Mouse (Mus musculus) CD4-positive helper T cell, adult 2 months (primary cell): Measurements from ENCODE around the gene Atf6b.
A peak's percentile ranks its signal among the peaks of the same experiment; 100 is the strongest.

Source experiments
- DNase-seq: peaks from one replicate; pipeline ENCODE4 v3.0.0-alpha.2; 2012; ENCODE audit warnings: low read depth, missing footprints, low spot score

The Atf6b gene

DNA sequence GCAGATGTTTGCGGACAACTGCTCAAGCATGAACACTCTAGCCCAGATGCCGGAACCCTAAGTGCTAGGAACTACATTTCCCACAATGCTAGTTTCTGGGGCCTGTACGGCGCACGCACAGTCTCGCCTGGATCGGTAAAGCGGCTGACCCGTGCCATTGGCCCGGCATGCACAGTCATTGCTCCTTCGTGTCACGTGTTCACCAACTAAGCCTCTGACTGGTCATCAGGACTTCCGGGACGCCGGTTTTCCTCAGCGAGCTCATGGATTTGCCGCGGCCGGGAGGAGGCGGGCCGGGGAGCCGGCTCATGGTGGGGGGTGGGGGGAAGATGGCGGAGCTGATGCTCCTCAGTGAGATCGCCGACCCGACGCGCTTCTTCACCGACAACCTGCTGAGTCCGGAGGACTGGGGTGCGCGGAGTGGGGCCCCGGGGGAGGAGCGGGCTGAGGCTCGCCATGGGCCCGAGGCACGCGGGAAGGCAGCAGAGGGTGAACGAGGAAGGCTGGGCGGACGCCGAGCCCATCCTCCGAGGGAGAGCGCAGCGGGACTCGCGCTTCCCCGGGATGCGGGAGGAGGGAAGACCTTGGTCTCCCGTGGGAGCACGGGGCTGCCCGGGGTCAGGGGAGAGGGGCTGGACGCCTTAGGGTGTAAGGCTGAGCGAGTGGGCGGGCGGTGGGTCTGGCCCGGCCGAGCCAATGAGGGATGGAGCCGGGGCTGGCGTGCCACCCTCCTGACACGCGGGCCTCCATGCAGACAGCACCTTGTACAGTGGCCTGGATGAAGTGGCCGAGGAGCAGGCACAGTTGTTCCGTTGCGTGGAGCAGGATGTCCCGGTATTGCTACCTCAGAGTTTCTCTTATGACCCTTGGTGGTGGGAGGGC is at the start of gene Atf6b:
Gene Atf6b, plus strand, starts transcription at position 241 of the 882 bp plus-strand sequence.
- DNase-seq = peak; percentile 98

GRCm38 (mm10) chr17:34597566-34598095 is 49.3 kb upstream of the Atf6b start, which contains the start of gene Ager:
Gene Ager (plus strand): TSS chr17:34597862.
- DNase-seq = no peak

- DNase-seq = no peak
Measured at GRCm38 (mm10) chr17:34599891-34600290, 47.1 kb upstream of the Atf6b start.

DNA sequence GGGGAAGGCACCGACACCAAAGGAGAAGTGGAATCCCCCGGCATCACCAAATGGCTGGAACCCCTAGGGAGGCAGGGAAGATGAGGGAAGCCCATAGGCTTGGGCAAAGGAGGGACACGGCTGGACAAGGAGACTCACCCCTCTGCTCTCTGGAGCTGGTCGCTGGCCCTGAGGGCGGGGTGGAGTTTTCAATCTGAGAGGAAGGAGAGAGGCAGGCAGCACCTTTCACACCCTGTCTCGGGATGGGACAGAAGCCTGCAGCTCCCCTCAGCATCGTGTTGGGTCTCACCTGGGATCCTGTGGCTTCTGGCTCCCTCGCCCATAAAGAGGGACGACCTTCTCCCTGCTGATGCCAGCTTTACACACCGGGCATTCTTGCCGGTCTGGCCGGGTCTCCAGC is 45.1 kb upstream of the Atf6b start:
- no peak for DNase-seq

DNA sequence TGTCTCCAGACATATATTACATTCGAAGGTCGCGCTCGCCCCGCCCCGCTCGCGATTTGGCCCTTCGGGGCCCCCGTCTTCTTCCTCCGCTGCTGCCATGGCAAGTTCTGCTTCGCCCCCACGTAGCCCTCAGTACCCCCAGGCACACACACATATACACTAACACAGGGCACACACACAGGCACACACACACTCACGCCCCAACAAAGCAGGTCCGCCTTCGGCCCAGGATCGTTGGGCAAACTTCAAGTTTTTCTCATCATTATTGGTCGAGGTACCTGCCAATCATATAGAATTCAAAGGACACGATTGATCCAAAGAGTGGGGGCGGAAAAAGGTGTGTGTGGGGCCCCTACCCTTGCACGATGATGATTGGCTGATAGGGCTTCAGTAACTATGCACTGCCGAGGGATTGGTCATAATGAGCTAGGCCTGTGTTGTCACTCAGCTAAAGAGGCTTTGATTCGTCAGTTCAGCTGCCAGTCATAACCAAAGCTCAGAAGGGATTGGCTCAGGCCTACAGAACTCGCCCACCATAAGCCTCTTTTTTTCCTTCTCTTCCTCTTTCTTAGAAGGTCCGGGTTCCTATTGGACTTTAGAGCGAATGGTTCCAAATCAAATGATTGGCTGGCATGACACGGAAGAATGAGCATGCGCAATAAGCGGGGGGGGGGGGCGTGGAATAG is 43.4 kb upstream of the Atf6b start, which contains the start of gene Rnf5:
Gene Rnf5, minus strand, starts transcription at position 316 of the 686 bp plus-strand sequence.
- DNase-seq = peak; percentile 100

- peak; percentile 100 for DNase-seq
Measured at GRCm38 (mm10) chr17:34604061-34604508, 42.9 kb upstream of the Atf6b start, which contains the start of gene Agpat1. Gene Agpat1 (plus strand): TSS chr17:34604262.

GRCm38 (mm10) chr17:34604511-34605237 is 42.3 kb upstream of the Atf6b start:
- DNase-seq = peak; percentile 41

DNA sequence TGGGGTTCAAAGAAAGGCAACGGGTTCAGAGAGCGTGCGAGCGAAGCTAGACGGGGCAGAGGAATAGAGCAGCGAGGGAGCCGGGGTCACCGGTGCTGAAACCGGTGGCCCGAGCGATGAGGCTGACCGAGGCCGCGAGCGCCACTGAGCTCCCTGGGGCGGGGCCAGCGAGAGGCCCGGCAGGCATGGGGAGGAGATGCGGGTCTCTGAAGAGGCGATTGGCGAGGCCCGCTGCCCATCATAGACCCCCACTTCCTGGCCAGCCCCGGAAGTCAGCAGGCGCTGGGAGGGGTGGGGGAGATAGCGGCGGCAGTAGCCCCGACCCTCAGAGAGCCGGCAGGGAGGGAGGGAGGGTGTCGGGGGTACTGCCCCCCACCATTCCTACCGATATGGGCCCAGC is 41.3 kb upstream of the Atf6b start:
- peak; percentile 95 for DNase-seq

GRCm38 (mm10) chr17:34606186-34607039 is 40.5 kb upstream of the Atf6b start:
- peak; percentile 53 for DNase-seq

DNA sequence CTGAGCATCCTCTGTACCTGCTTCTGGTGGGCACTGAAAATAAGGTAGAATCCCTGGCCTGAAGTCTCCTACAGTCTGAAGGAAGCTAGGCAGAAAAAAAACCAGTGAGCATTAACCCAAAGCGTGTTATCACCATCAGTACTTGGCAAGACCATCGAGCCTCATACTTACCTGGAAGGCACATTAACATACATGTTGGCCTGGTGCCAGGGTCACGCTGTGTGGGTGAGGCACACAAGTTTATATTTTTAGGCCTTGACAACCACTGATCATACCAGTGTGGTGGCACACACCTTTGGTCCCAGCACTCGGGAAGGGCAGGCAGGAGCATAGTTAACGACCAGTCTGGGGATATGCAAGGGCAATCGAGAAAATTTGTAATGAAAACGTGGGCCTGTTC is 38.9 kb upstream of the Atf6b start:
- no peak for DNase-seq

GRCm38 (mm10) chr17:34611050-34611449 is 35.9 kb upstream of the Atf6b start:
- DNase-seq = no peak

DNA sequence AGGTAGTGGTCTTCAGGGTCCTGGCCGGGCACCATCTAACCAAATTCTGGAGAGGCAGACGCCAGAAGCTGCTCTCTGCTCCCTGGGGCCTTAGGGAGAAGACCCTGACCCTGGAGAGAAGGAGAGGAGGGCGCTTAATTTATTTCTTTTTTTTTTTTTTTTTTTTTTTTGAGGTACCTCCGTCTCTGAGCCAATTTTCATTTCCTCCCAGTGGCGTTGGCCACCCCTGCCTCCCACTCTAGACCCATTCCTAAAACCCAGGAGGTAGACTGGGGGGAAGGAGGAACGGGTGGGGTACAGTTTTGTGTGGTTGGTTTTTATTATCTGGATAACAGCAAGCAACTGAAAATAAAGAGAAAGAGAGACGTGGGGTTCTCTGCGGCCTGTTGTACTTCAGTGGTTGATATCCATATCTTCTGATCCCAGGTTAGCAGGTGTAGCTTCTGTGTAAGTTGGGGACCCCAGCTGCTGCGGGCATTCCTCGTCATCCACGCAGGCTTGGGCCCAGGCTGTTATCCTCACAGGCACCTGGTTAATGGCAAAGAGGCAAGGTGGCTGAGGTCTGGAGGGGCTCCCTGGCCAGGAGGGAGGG is 33.8 kb upstream of the Atf6b start:
- no peak for DNase-seq

DNA sequence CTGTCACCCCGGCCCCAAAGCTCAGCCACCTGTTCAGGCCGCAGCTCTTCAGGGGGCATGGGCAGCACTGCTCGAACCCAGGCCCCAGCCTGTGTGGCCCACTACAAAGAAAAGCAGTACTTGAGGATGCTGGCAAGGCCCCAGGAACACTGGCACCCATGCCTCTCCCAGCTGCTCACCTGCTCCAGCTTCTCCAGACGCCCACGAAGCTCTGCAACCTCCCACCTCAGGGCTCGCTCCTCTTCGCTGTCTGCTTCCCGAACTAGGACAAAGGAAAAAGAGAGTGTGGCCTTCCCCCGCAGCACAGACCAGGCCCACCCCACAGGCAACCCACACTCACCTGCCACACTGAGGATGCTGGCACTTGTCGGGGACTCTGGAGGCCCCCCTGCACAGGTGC is 33.1 kb upstream of the Atf6b start:
- no peak for DNase-seq

GRCm38 (mm10) chr17:34615871-34616270 is 31.1 kb upstream of the Atf6b start, which contains the start of gene Egfl8:
Gene Egfl8 (minus strand): TSS chr17:34615971.
- no peak for DNase-seq

GRCm38 (mm10) chr17:34618999-34619398 is 27.9 kb upstream of the Atf6b start:
- peak; percentile 80 for DNase-seq

DNA sequence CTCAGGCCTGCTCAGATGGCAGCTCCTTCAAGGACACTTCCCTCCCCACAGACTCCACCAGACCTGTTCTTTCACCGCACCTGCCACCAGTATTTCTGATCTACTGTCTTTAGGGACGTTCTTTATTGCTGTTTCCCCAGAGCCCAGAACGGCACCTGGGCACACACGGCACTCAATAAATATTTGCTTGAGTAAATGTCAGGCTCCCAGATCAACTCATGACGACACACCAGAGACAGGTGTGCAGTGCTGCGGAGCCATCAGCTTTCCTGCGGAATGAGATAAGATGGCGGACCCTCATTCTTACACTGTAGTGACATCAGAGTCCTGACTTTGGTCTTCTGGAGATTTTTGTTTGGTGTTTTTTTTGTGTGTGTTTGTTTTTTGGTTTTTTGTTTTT is 25.9 kb upstream of the Atf6b start:
- DNase-seq = no peak

DNA sequence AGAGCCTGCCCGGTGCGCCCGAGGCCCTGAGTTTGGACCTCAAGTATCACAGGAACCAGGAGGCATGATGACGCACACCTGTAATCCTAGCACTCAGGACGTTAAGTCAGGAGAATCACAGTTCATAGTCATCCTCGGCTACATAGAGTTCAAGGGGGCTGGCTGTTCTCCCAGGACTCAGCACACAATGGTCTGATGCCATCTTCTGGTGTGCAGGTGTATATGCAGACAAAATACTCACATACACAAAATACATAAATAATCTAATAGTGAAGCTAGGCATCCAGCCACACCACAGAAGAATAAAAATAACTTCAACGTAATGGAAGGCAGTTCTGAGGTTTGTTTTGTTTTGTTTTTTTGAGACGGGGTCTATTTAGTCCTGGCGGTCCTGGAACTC is 23.8 kb upstream of the Atf6b start:
- no peak for DNase-seq

- no peak for DNase-seq
Measured at GRCm38 (mm10) chr17:34624981-34625380, 22.0 kb upstream of the Atf6b start.

GRCm38 (mm10) chr17:34626062-34626772 is 20.7 kb upstream of the Atf6b start:
- no peak for DNase-seq

DNA sequence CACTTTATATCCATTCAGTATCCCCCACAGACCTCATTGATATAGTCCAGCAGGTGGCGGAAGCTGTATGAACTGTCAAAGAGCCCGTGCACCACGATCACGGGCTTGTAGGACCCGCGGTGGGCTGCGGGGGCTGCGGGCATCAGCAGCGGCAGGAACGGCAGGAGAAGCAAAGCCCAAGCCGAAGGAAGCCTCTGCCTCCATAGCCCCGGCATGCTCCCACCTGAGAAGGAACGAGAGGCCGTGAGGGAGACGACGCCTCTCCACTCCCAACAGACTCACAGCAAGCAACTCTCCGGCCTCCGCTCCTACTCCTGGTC is 20.2 kb upstream of the Atf6b start:
- peak; percentile 56 for DNase-seq
